Mouse (Mus musculus): ENCODE results near the gene Micall2. TPM values are rescaled to one million over a fixed set of nuclear protein-coding genes. Genes with fewer than 3 reads are reported as not detected.
"Not testable (repeated sequence)": the region's sequence is repeated elsewhere in the genome, so short reads cannot be mapped to it uniquely, and the experiment has no call there.

The Micall2 gene
- polyA plus RNA-seq (2017; shearing (Covaris generic)): not detected

GRCm38 (mm10) chr5:139735677-139736503, at the start of gene Micall2:
Gene Micall2 (minus strand): TSS chr5:139736336.
- ATAC-seq: peak; percentile 96

GRCm38 (mm10) chr5:139781406-139781805, 45.3 kb upstream of the Micall2 start:
- no peak for ATAC-seq

GRCm38 (mm10) chr5:139776966-139777365, 40.8 kb upstream of the Micall2 start:
- ATAC-seq: no peak

- ATAC-seq: peak; percentile 95
Measured at GRCm38 (mm10) chr5:139775216-139775926, 39.2 kb upstream of the Micall2 start, which contains the start of gene Ints1. Gene Ints1 (minus strand): TSS chr5:139775674.

GRCm38 (mm10) chr5:139768216-139768615, 32.1 kb upstream of the Micall2 start:
- no peak for ATAC-seq

GRCm38 (mm10) chr5:139764296-139764695, 28.2 kb upstream of the Micall2 start:
- ATAC-seq: no peak

GRCm38 (mm10) chr5:139758096-139758495, 22.0 kb upstream of the Micall2 start:
- no peak for ATAC-seq

- ATAC-seq: no peak
Measured at GRCm38 (mm10) chr5:139756586-139756985, 20.4 kb upstream of the Micall2 start.

- ATAC-seq: no peak
Measured at GRCm38 (mm10) chr5:139756135-139756534, 20.0 kb upstream of the Micall2 start.

- ATAC-seq: no peak
Measured at GRCm38 (mm10) chr5:139754753-139755152, 18.6 kb upstream of the Micall2 start.

- ATAC-seq: peak; percentile 19
Measured at GRCm38 (mm10) chr5:139750535-139750934, 14.4 kb upstream of the Micall2 start.

GRCm38 (mm10) chr5:139749413-139750125, 13.4 kb upstream of the Micall2 start:
- ATAC-seq: no peak

- no peak for ATAC-seq
Measured at GRCm38 (mm10) chr5:139745771-139746170, 9.6 kb upstream of the Micall2 start.

- not testable (repeated sequence) for ATAC-seq
Measured at GRCm38 (mm10) chr5:139742640-139743039, 6.5 kb upstream of the Micall2 start.

GRCm38 (mm10) chr5:139738592-139739315, 2.6 kb upstream of the Micall2 start:
- no peak for ATAC-seq

GRCm38 (mm10) chr5:139737841-139738591, 1.9 kb upstream of the Micall2 start:
- ATAC-seq: no peak

- ATAC-seq: no peak
Measured at GRCm38 (mm10) chr5:139736504-139736940, 386 bp upstream of the Micall2 start.

- ATAC-seq: no peak
Measured at GRCm38 (mm10) chr5:139734746-139735145, 1.4 kb downstream of the Micall2 start.

- no peak for ATAC-seq
Measured at GRCm38 (mm10) chr5:139734016-139734415, 2.1 kb downstream of the Micall2 start.

GRCm38 (mm10) chr5:139732634-139733107, 3.5 kb downstream of the Micall2 start:
- ATAC-seq: no peak
